Comparison of ENCODE assay signal across 22 mouse cellular contexts in genomic region chr11:75434138-75434537, GRCm38 (mm10). TPM values are rescaled to one million over a fixed set of nuclear protein-coding genes. Genes with fewer than 3 reads are reported as not detected.
DNase-seq lines count a peak whose midpoint lies in the region; ATAC-seq and TF ChIP-seq lines count a peak whose summit lies in the region.
"Had no signal": no experiment of that assay in that cellular context is flagged by ENCODE, and none has a peak within 500 bp of the region (broad histone marks: within the 10 kb centered on the region; RNA-seq: fewer than 3 reads in every experiment).

No protein-coding gene starts in this region.

- TF ChIP-seq POLR2A in kidney, adult 2 months (IDR thresholded peaks at IDR 0.05; ENCODE audit: low read depth, low read length) = no peak
- TF ChIP-seq POLR2A in MEL (IDR thresholded peaks at IDR 0.05; ENCODE audit: control insufficient read depth in 1 of 2, insufficient read depth in 1 of 2, low read depth in 1 of 2, low read length in 2 of 2, poor library complexity in 1 of 2) = no peak

- ATAC-seq in kidney, embryonic 14.5 days (ENCODE audit: low FRiP score, low TSS enrichment) = no peak
- ATAC-seq in lung, embryonic 14.5 days (ENCODE audit: insufficient read depth) = no peak
- no peak for ATAC-seq in megakaryocyte, adult 5-6 weeks (ENCODE audit: poor library complexity, severe bottlenecking)
- no peak for ATAC-seq in hindbrain, embryonic 11.5 days (ENCODE audit: low FRiP score)
- ATAC-seq: midbrain, embryonic 16.5 days had no signal

- H3K79me2 ChIP-seq in MEL (ENCODE audit: control insufficient read depth, insufficient read depth, low read length, poor library complexity) = no peaks in the 10 kb centered on the region

- 90% methylated on average over 5 of the region's 5 CpGs for WGBS in kidney, adult 2 months
- 86% methylated on average over 5 of the region's 5 CpGs for WGBS in kidney, embryonic 14.5 days
- WGBS in lung, embryonic 14.5 days = 85% methylated on average over 5 of the region's 5 CpGs
- 90% methylated on average over 5 of the region's 5 CpGs for WGBS in hindbrain, embryonic 11.5 days

- DNase-seq in kidney, adult 2 months = no peak
- no peak for DNase-seq in lung, embryonic 14.5 days
- DNase-seq in lung, postnatal 14 days = no peak
- DNase-seq in MEL (ENCODE audit: low read depth, low spot score) = peak; percentile 40
- DNase-seq in naive thymus-derived CD4-positive, alpha-beta T cell, adult 2 months (ENCODE audit: low read depth) = peak; percentile 30
- DNase-seq in hindbrain, embryonic 11.5 days (ENCODE audit: low spot score) = no peak
- DNase-seq: adrenal gland, postnatal 25 days; cerebellum, postnatal 10 days; kidney, adult 8-10 months; layer of hippocampus, postnatal 36 days; right cerebral cortex, adult 18-20 months had no signal

- no peak overlapping the region for H3K27ac ChIP-seq in kidney, adult 2 months (ENCODE audit: insufficient read depth, low read depth, low read length)
- H3K27ac ChIP-seq in kidney, embryonic 14.5 days (ENCODE audit: low read depth, low read length) = no peak overlapping the region
- H3K27ac ChIP-seq in lung, embryonic 14.5 days (ENCODE audit: low read depth) = no peak overlapping the region
- H3K27ac ChIP-seq in MEL (ENCODE audit: control insufficient read depth, low read depth, low read length) = no peak overlapping the region
- H3K27ac ChIP-seq in hindbrain, embryonic 11.5 days (ENCODE audit: low read depth, low read length) = no peak overlapping the region
- H3K27ac ChIP-seq: embryonic facial prominence, embryonic 15.5 days; forebrain, embryonic 10.5 days; hindbrain, embryonic 15.5 days; limb, embryonic 10.5 days; lung, embryonic 15.5 days had no signal

- TF ChIP-seq RAD21 in MEL (IDR thresholded peaks at IDR 0.05; ENCODE audit: low read depth, low read length) = peak; percentile 52

- H3K36me3 ChIP-seq in kidney, adult 2 months (ENCODE audit: control insufficient read depth, insufficient read depth, low read length) = no peaks in the 10 kb centered on the region; the same call in none of the 2 replicates
- H3K36me3 ChIP-seq in kidney, embryonic 14.5 days (ENCODE audit: control insufficient read depth, insufficient read depth, low read length) = no peaks in the 10 kb centered on the region
- no peaks in the 10 kb centered on the region for H3K36me3 ChIP-seq in lung, embryonic 14.5 days (ENCODE audit: insufficient read depth)
- H3K36me3 ChIP-seq in MEL (ENCODE audit: control insufficient read depth in 1 of 2, insufficient read depth in 2 of 2, low read length in 2 of 2) = no peaks in the 10 kb centered on the region
- H3K36me3 ChIP-seq in hindbrain, embryonic 11.5 days (ENCODE audit: control insufficient read depth, insufficient read depth, low read length) = no peaks in the 10 kb centered on the region
- H3K36me3 ChIP-seq: embryonic facial prominence, embryonic 15.5 days; forebrain, embryonic 10.5 days; hindbrain, embryonic 15.5 days; limb, embryonic 10.5 days; lung, embryonic 15.5 days had no signal

- no peaks in the 10 kb centered on the region for H3K27me3 ChIP-seq in kidney, adult 2 months (replicated peaks; ENCODE audit: control insufficient read depth, insufficient read depth, low read length)
- no peaks in the 10 kb centered on the region for H3K27me3 ChIP-seq in kidney, embryonic 14.5 days (ENCODE audit: control insufficient read depth, insufficient read depth, low read length)
- no peaks in the 10 kb centered on the region for H3K27me3 ChIP-seq in lung, embryonic 14.5 days (ENCODE audit: insufficient read depth, low read length)
- no peaks in the 10 kb centered on the region for H3K27me3 ChIP-seq in MEL (ENCODE audit: control insufficient read depth in 1 of 2, insufficient read depth in 2 of 2, low read length in 2 of 2)
- no peaks in the 10 kb centered on the region for H3K27me3 ChIP-seq in hindbrain, embryonic 11.5 days (ENCODE audit: control insufficient read depth, insufficient read depth, low read length)
- H3K27me3 ChIP-seq: embryonic facial prominence, embryonic 15.5 days; heart, embryonic 12.5 days; hindbrain, embryonic 15.5 days; lung, embryonic 15.5 days had no signal

- H3K4me1 ChIP-seq in kidney, adult 2 months (ENCODE audit: control insufficient read depth, insufficient read depth, low read length) = no peaks in the 10 kb centered on the region
- H3K4me1 ChIP-seq in kidney, embryonic 14.5 days (ENCODE audit: control insufficient read depth, insufficient read depth, low read length) = no peaks in the 10 kb centered on the region
- H3K4me1 ChIP-seq in lung, embryonic 14.5 days (ENCODE audit: insufficient read depth) = no peaks in the 10 kb centered on the region
- H3K4me1 ChIP-seq in MEL (ENCODE audit: control insufficient read depth in 1 of 2, insufficient read depth in 2 of 2, low read length in 2 of 2) = peaks cover 0 to 6% of the 10 kb centered on the region in 2 experiments; a peak in 1 of 4 replicates
- no peaks in the 10 kb centered on the region for H3K4me1 ChIP-seq in hindbrain, embryonic 11.5 days (replicated peaks; ENCODE audit: control insufficient read depth, insufficient read depth, low read length)
- H3K4me1 ChIP-seq: forebrain, embryonic 10.5 days; limb, embryonic 10.5 days; lung, embryonic 15.5 days had no signal

- H3K9me3 ChIP-seq in kidney, embryonic 14.5 days (ENCODE audit: control insufficient read depth, low read length) = peaks cover 3% of the 10 kb centered on the region; the same call in 1 of the 2 replicates
- peaks cover 5% of the 10 kb centered on the region; the same call in 1 of the 2 replicates for H3K9me3 ChIP-seq in lung, embryonic 14.5 days (ENCODE audit: low read depth, low read length)
- H3K9me3 ChIP-seq in MEL (replicated peaks; ENCODE audit: insufficient read depth, low read length) = no peaks in the 10 kb centered on the region
- no peaks in the 10 kb centered on the region for H3K9me3 ChIP-seq in hindbrain, embryonic 11.5 days (ENCODE audit: control insufficient read depth, low read length)
- H3K9me3 ChIP-seq: embryonic facial prominence, embryonic 15.5 days; hindbrain, embryonic 15.5 days; limb, embryonic 10.5 days; lung, embryonic 15.5 days had no signal

- peak; percentile 44; the same call in 1 of the 2 replicates for TF ChIP-seq CTCF in kidney, adult 2 months (conservative IDR thresholded peaks at IDR 0.05; ENCODE audit: insufficient read depth, insufficient read length, low read depth, low read length)
- TF ChIP-seq CTCF in lung, embryonic 14.5 days (IDR thresholded peaks at IDR 0.05; ENCODE audit: low read depth) = peak; percentile 34
- peak; percentile 54 to 78 (median 59); a peak in 5 of 6 replicates for TF ChIP-seq CTCF in MEL (IDR thresholded peaks at IDR 0.05 in 2 of 3, conservative IDR thresholded peaks at IDR 0.05 in 1 of 3; ENCODE audit: control insufficient read depth in 1 of 3, insufficient read depth in 1 of 3, low read depth in 2 of 3, low read length in 3 of 3, poor library complexity in 1 of 3, severe bottlenecking in 1 of 3)

- TF ChIP-seq EP300 in MEL (IDR thresholded peaks at IDR 0.05; ENCODE audit: low read depth in 1 of 2, low read length in 2 of 2) = no peak

- no peak overlapping the region for H3K9ac ChIP-seq in kidney, embryonic 14.5 days (ENCODE audit: low read depth, low read length)
- no peak overlapping the region for H3K9ac ChIP-seq in lung, embryonic 14.5 days
- H3K9ac ChIP-seq in MEL (ENCODE audit: control insufficient read depth, low read depth, low read length, poor library complexity, severe bottlenecking) = no peak overlapping the region
- H3K9ac ChIP-seq in hindbrain, embryonic 11.5 days (ENCODE audit: low read depth, low read length) = no peak overlapping the region
- H3K9ac ChIP-seq: embryonic facial prominence, embryonic 15.5 days; heart, embryonic 12.5 days; hindbrain, embryonic 15.5 days; lung, embryonic 15.5 days had no signal

- H3K4me2 ChIP-seq in kidney, embryonic 14.5 days (replicated peaks; ENCODE audit: low read depth, low read length) = no peak overlapping the region
- no peak overlapping the region for H3K4me2 ChIP-seq in lung, embryonic 14.5 days
- H3K4me2 ChIP-seq in hindbrain, embryonic 11.5 days (replicated peaks; ENCODE audit: low read depth, low read length) = no peak overlapping the region
- H3K4me2 ChIP-seq: embryonic facial prominence, embryonic 15.5 days; heart, embryonic 12.5 days; hindbrain, embryonic 15.5 days; lung, embryonic 15.5 days had no signal

- H3K4me3 ChIP-seq in kidney, adult 2 months (ENCODE audit: insufficient read depth, low read depth, low read length) = no peak overlapping the region
- no peak overlapping the region for H3K4me3 ChIP-seq in kidney, embryonic 14.5 days (ENCODE audit: low read length)
- no peak overlapping the region for H3K4me3 ChIP-seq in lung, embryonic 14.5 days (ENCODE audit: low read depth, low read length)
- H3K4me3 ChIP-seq in MEL (ENCODE audit: control insufficient read depth in 1 of 2, insufficient read depth in 1 of 2, low read depth in 2 of 2, low read length in 2 of 2) = no peak overlapping the region
- H3K4me3 ChIP-seq in hindbrain, embryonic 11.5 days (ENCODE audit: low read depth, low read length) = no peak overlapping the region
- H3K4me3 ChIP-seq: embryonic facial prominence, embryonic 15.5 days; forebrain, embryonic 10.5 days; heart, embryonic 12.5 days; hindbrain, embryonic 15.5 days; limb, embryonic 10.5 days; lung, embryonic 15.5 days; megakaryocyte, embryonic 14.5 days had no signal

RNA-seq across cellular contexts. Expression of gene Serpinf2, which starts 5.3 kb away (rescaled TPM):
- polyA plus RNA-seq in kidney, adult 2 months (2012; rRNA removed) = 126 and 141 TPM in 2 replicates
- polyA plus RNA-seq in kidney, embryonic 14.5 days (2014; fragmentation: Nextera tagmentation; extraction: Ambion mirVana) = 3.9 and 8.4 TPM in 2 replicates
- 0.24 TPM in 1 of 2 replicates, not detected in the other for polyA plus RNA-seq in lung, embryonic 14.5 days (2014; fragmentation: Nextera tagmentation; extraction: Ambion mirVana)
- total RNA-seq in MEL (2012; rRNA removed) = not detected in 2 replicates
- under 1 TPM in 1 of 2 experiments, not detected in 1; 0.07 TPM for polyA plus RNA-seq in MEL (2012; ENCODE audit: insufficient read depth in 1 of 2, insufficient read length in 2 of 2, low read depth in 1 of 2, low replicate concordance in 2 of 2, missing spikeins in 1 of 2)
- total RNA-seq in megakaryocyte, adult 5-6 weeks (2015) = 0.71 TPM in 1 of 2 replicates, not detected in the other
- total RNA-seq in megakaryocyte, adult 5-6 weeks (2017) = not detected in 2 replicates
- 0.36 TPM in 1 of 2 replicates, not detected in the other for polyA plus RNA-seq in hindbrain, embryonic 11.5 days (2014; fragmentation: Nextera tagmentation; extraction: Ambion mirVana)
- total RNA-seq: adrenal gland, postnatal 25 days; heart, postnatal 25 days had no signal
- polyA plus RNA-seq: limb, embryonic 10.5 days; midbrain, embryonic 16.5 days had no signal

RNA-seq across cellular contexts. Expression of gene Serpinf1, which starts 11.6 kb away (rescaled TPM):
- 17.2 and 29.9 TPM in 2 replicates for polyA plus RNA-seq in kidney, adult 2 months (2012; rRNA removed)
- polyA plus RNA-seq in kidney, embryonic 14.5 days (2014; fragmentation: Nextera tagmentation; extraction: Ambion mirVana) = 118 and 120 TPM in 2 replicates
- polyA plus RNA-seq in lung, embryonic 14.5 days (2014; fragmentation: Nextera tagmentation; extraction: Ambion mirVana) = 41.7 and 44.6 TPM in 2 replicates
- total RNA-seq in MEL (2012; rRNA removed) = not detected in 2 replicates
- polyA plus RNA-seq in MEL (2012; ENCODE audit: insufficient read depth in 1 of 2, insufficient read length in 2 of 2, low read depth in 1 of 2, low replicate concordance in 2 of 2, missing spikeins in 1 of 2) = under 1 TPM in 1 of 2 experiments, not detected in 1; 0.36 TPM
- 26.5 and 30.8 TPM in 2 replicates for total RNA-seq in megakaryocyte, adult 5-6 weeks (2015)
- total RNA-seq in megakaryocyte, adult 5-6 weeks (2017) = 36.2 and 39.2 TPM in 2 replicates
- polyA plus RNA-seq in hindbrain, embryonic 11.5 days (2014; fragmentation: Nextera tagmentation; extraction: Ambion mirVana) = 90.5 and 91.3 TPM in 2 replicates

RNA-seq across cellular contexts. Expression of gene Wdr81, which starts 20.4 kb away (rescaled TPM):
- 17.7 and 21.0 TPM in 2 replicates for polyA plus RNA-seq in kidney, adult 2 months (2012; rRNA removed)
- 2.8 and 4.8 TPM in 2 replicates for polyA plus RNA-seq in kidney, embryonic 14.5 days (2014; fragmentation: Nextera tagmentation; extraction: Ambion mirVana)
- 4.1 and 4.6 TPM in 2 replicates for polyA plus RNA-seq in lung, embryonic 14.5 days (2014; fragmentation: Nextera tagmentation; extraction: Ambion mirVana)
- 7.0 and 7.6 TPM in 2 replicates for total RNA-seq in MEL (2012; rRNA removed)
- polyA plus RNA-seq in MEL (2012; ENCODE audit: insufficient read depth in 1 of 2, insufficient read length in 2 of 2, low read depth in 1 of 2, low replicate concordance in 2 of 2, missing spikeins in 1 of 2) = 10 to 100 TPM in 1 of 2 experiments, not detected in 1; 13.9 TPM
- total RNA-seq in megakaryocyte, adult 5-6 weeks (2015) = 11.1 and 11.9 TPM in 2 replicates
- 9.3 and 11.8 TPM in 2 replicates for total RNA-seq in megakaryocyte, adult 5-6 weeks (2017)
- 3.1 and 4.1 TPM in 2 replicates for polyA plus RNA-seq in hindbrain, embryonic 11.5 days (2014; fragmentation: Nextera tagmentation; extraction: Ambion mirVana)

RNA-seq across cellular contexts. Expression of gene Tlcd2, which starts 27.4 kb away (rescaled TPM):
- polyA plus RNA-seq in kidney, adult 2 months (2012; rRNA removed) = 14.2 and 14.6 TPM in 2 replicates
- polyA plus RNA-seq in kidney, embryonic 14.5 days (2014; fragmentation: Nextera tagmentation; extraction: Ambion mirVana) = 20.7 and 21.0 TPM in 2 replicates
- polyA plus RNA-seq in lung, embryonic 14.5 days (2014; fragmentation: Nextera tagmentation; extraction: Ambion mirVana) = 18.0 and 24.2 TPM in 2 replicates
- 0.50 and 1.0 TPM in 2 replicates for total RNA-seq in MEL (2012; rRNA removed)
- under 1 TPM in 1 of 2 experiments, not detected in 1; 0.86 TPM for polyA plus RNA-seq in MEL (2012; ENCODE audit: insufficient read depth in 1 of 2, insufficient read length in 2 of 2, low read depth in 1 of 2, low replicate concordance in 2 of 2, missing spikeins in 1 of 2)
- total RNA-seq in megakaryocyte, adult 5-6 weeks (2015) = 3.1 and 7.8 TPM in 2 replicates
- total RNA-seq in megakaryocyte, adult 5-6 weeks (2017) = 4.6 and 5.4 TPM in 2 replicates
- polyA plus RNA-seq in hindbrain, embryonic 11.5 days (2014; fragmentation: Nextera tagmentation; extraction: Ambion mirVana) = 9.1 and 9.9 TPM in 2 replicates

RNA-seq across cellular contexts. Expression of gene Prpf8, which starts 52.5 kb away (rescaled TPM):
- 88.0 and 92.7 TPM in 2 replicates for polyA plus RNA-seq in kidney, adult 2 months (2012; rRNA removed)
- polyA plus RNA-seq in kidney, embryonic 14.5 days (2014; fragmentation: Nextera tagmentation; extraction: Ambion mirVana) = 56.4 and 103 TPM in 2 replicates
- 96.9 and 104 TPM in 2 replicates for polyA plus RNA-seq in lung, embryonic 14.5 days (2014; fragmentation: Nextera tagmentation; extraction: Ambion mirVana)
- 214 and 234 TPM in 2 replicates for total RNA-seq in MEL (2012; rRNA removed)
- 100 to 1,000 TPM; 276 to 644 TPM for polyA plus RNA-seq in MEL (2012; ENCODE audit: insufficient read depth in 1 of 2, insufficient read length in 2 of 2, low read depth in 1 of 2, low replicate concordance in 2 of 2, missing spikeins in 1 of 2)
- total RNA-seq in megakaryocyte, adult 5-6 weeks (2015) = 91.3 and 102 TPM in 2 replicates
- 69.3 and 90.7 TPM in 2 replicates for total RNA-seq in megakaryocyte, adult 5-6 weeks (2017)
- 86.6 and 89.6 TPM in 2 replicates for polyA plus RNA-seq in hindbrain, embryonic 11.5 days (2014; fragmentation: Nextera tagmentation; extraction: Ambion mirVana)

Comparison
In these comparisons a context has a peak if more than half of its experiments do, and no peak if none do; other contexts are left out.
1. RNA of gene Serpinf2, which starts 5.3 kb away (polyA plus RNA-seq): 126 to 141 TPM in kidney, adult 2 months; 3.9 to 8.4 TPM in kidney, embryonic 14.5 days, 0.24 TPM in lung, embryonic 14.5 days, 0.07 TPM in MEL and 0.36 TPM in hindbrain, embryonic 11.5 days; every median in the first group is over 10 times any median in the second.
2. DNase-seq: peak in MEL (single experiment) and naive thymus-derived CD4-positive, alpha-beta T cell, adult 2 months (single experiment); none in kidney, adult 2 months (single experiment), lung, embryonic 14.5 days (single experiment), lung, postnatal 14 days (single experiment) and hindbrain, embryonic 11.5 days (single experiment).
3. RNA of gene Serpinf1, which starts 11.6 kb away (polyA plus RNA-seq): 118 to 120 TPM in kidney, embryonic 14.5 days, 90.5 to 91.3 TPM in hindbrain, embryonic 11.5 days, 41.7 to 44.6 TPM in lung, embryonic 14.5 days and 17.2 to 29.9 TPM in kidney, adult 2 months; 0.36 TPM in MEL; every median in the first group is over 10 times any median in the second.
4. Peak in every context shown above with its lines, with median percentiles within 50 percentile points of each other: CTCF ChIP-seq.